Comparison of ENCODE assay signal across 18 mouse cellular contexts in the genomic region with DNA sequence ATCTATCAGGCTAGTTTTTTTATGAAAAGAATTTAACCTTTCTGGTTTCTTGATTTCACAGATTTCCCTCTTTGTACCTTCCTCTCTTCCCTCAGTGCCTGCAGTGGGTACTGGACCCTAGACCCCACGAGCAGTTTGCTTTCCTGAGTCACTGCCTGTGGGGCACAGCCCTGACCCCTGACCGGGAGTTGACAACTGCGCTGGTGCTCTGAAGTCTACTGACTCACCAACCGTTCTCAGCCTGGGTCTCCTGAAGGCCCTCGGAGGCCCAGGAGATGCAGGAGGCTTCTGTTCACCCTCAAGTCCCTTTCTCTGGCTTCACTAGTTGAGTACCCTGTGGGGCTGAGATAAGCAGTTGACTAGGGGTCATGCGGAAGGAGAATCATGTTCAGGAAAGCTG. TPM values are rescaled to one million over a fixed set of nuclear protein-coding genes. Genes with fewer than 3 reads are reported as not detected.
DNase-seq lines count a peak whose midpoint lies in the region; ATAC-seq and TF ChIP-seq lines count a peak whose summit lies in the region.
"Had no signal": no experiment of that assay in that cellular context is flagged by ENCODE, and none has a peak within 500 bp of the region (broad histone marks: within the 10 kb centered on the region; RNA-seq: fewer than 3 reads in every experiment).

No protein-coding gene starts in this region.

- peak; percentile 37 for ATAC-seq in G1E (ENCODE audit: extremely low read depth, insufficient number of reproducible peaks, low FRiP score, poor library complexity, severe bottlenecking)
- ATAC-seq in liver, embryonic 16.5 days (ENCODE audit: low read depth), result no peak
- no peak for ATAC-seq in forebrain, embryonic 13.5 days
- ATAC-seq: forebrain, embryonic 16.5 days; intestine, embryonic 15.5 days had no signal

- peak overlapping the region; percentile 54; the same call in 1 of the 2 replicates for H3K4me3 ChIP-seq in G1E (ENCODE audit: low read depth, low read length)
- no peak overlapping the region for H3K4me3 ChIP-seq in MEL (ENCODE audit: control insufficient read depth in 1 of 2, insufficient read depth in 1 of 2, low read depth in 2 of 2, low read length in 2 of 2)
- H3K4me3 ChIP-seq in liver, embryonic 16.5 days (ENCODE audit: low read depth, low read length), result no peak overlapping the region
- H3K4me3 ChIP-seq in forebrain, embryonic 13.5 days, result no peak overlapping the region
- H3K4me3 ChIP-seq: embryonic facial prominence, embryonic 12.5 days; heart, embryonic 10.5 days; hindbrain, embryonic 13.5 days; intestine, embryonic 15.5 days had no signal

- no peak overlapping the region for H3K9ac ChIP-seq in MEL (ENCODE audit: control insufficient read depth, low read depth, low read length, poor library complexity, severe bottlenecking)
- H3K9ac ChIP-seq in liver, embryonic 16.5 days (ENCODE audit: low read depth, low read length), result no peak overlapping the region
- no peak overlapping the region for H3K9ac ChIP-seq in forebrain, embryonic 13.5 days
- H3K9ac ChIP-seq: embryonic facial prominence, embryonic 12.5 days; hindbrain, embryonic 13.5 days; intestine, embryonic 15.5 days had no signal

- H3K4me1 ChIP-seq in G1E (ENCODE audit: insufficient read depth, low read depth, low read length) (peaks cover 74% of the 10 kb centered on the region), MEL (ENCODE audit: control insufficient read depth in 1 of 2, insufficient read depth in 2 of 2, low read length in 2 of 2) (peaks cover 23 to 32% of the 10 kb centered on the region in 2 experiments)
- peaks cover 42% of the 10 kb centered on the region for H3K4me1 ChIP-seq in liver, embryonic 16.5 days (ENCODE audit: control insufficient read depth, low read depth, low read length)
- no peaks in the 10 kb centered on the region for H3K4me1 ChIP-seq in forebrain, embryonic 13.5 days
- H3K4me1 ChIP-seq: embryonic facial prominence, embryonic 12.5 days; heart, embryonic 10.5 days; hindbrain, embryonic 13.5 days; intestine, embryonic 15.5 days had no signal

- no peaks in the 10 kb centered on the region for H3K9me3 ChIP-seq in G1E (replicated peaks)
- no peaks in the 10 kb centered on the region for H3K9me3 ChIP-seq in MEL (replicated peaks; ENCODE audit: insufficient read depth, low read length)
- H3K9me3 ChIP-seq in liver, embryonic 16.5 days (replicated peaks; ENCODE audit: control insufficient read depth, low read length), result no peaks in the 10 kb centered on the region
- no peaks in the 10 kb centered on the region for H3K9me3 ChIP-seq in forebrain, embryonic 13.5 days (replicated peaks)
- H3K9me3 ChIP-seq: embryonic facial prominence, embryonic 12.5 days; heart, embryonic 10.5 days; hindbrain, embryonic 13.5 days; intestine, embryonic 15.5 days had no signal

- TF ChIP-seq EP300 in MEL (IDR thresholded peaks at IDR 0.05; ENCODE audit: low read depth in 1 of 2, low read length in 2 of 2), result 0 out of 4 replicates have a peak, but pooled peaks of 1 of the 2 experiments have one; percentile 10

- peaks cover 88% of the 10 kb centered on the region for H3K36me3 ChIP-seq in G1E (replicated peaks)
- peaks cover 32 to 44% of the 10 kb centered on the region in 2 experiments for H3K36me3 ChIP-seq in MEL (ENCODE audit: control insufficient read depth in 1 of 2, insufficient read depth in 2 of 2, low read length in 2 of 2)
- peaks cover 54% of the 10 kb centered on the region for H3K36me3 ChIP-seq in liver, embryonic 16.5 days (ENCODE audit: control insufficient read depth, insufficient read depth)
- H3K36me3 ChIP-seq in forebrain, embryonic 13.5 days (ENCODE audit: poor library complexity, severe bottlenecking), result peaks cover 97% of the 10 kb centered on the region

- no peak overlapping the region for H3K27ac ChIP-seq in MEL (ENCODE audit: control insufficient read depth, low read depth, low read length)
- peak overlapping the region; percentile 89 for H3K27ac ChIP-seq in liver, embryonic 16.5 days (ENCODE audit: low read length)
- no peak overlapping the region for H3K27ac ChIP-seq in forebrain, embryonic 13.5 days
- H3K27ac ChIP-seq: embryonic facial prominence, embryonic 12.5 days; heart, embryonic 10.5 days; hindbrain, embryonic 13.5 days; intestine, embryonic 15.5 days had no signal

- TF ChIP-seq CTCF in G1E (IDR thresholded peaks at IDR 0.05; ENCODE audit: low read depth, low read length) (no peak), MEL (IDR thresholded peaks at IDR 0.05 in 2 of 3, conservative IDR thresholded peaks at IDR 0.05 in 1 of 3; ENCODE audit: control insufficient read depth in 1 of 3, insufficient read depth in 1 of 3, low read depth in 2 of 3, low read length in 3 of 3, poor library complexity in 1 of 3, severe bottlenecking in 1 of 3) (no peak)

- H3K27me3 ChIP-seq in G1E (ENCODE audit: insufficient read depth, low read length), result no peaks in the 10 kb centered on the region
- no peaks in the 10 kb centered on the region for H3K27me3 ChIP-seq in MEL (ENCODE audit: control insufficient read depth in 1 of 2, insufficient read depth in 2 of 2, low read length in 2 of 2)
- no peaks in the 10 kb centered on the region for H3K27me3 ChIP-seq in liver, embryonic 16.5 days (ENCODE audit: control insufficient read depth, insufficient read depth, low read depth, low read length)
- H3K27me3 ChIP-seq in forebrain, embryonic 13.5 days, result no peaks in the 10 kb centered on the region
- H3K27me3 ChIP-seq: embryonic facial prominence, embryonic 12.5 days; hindbrain, embryonic 13.5 days; intestine, embryonic 15.5 days had no signal

- no peak for TF ChIP-seq POLR2A in MEL (IDR thresholded peaks at IDR 0.05; ENCODE audit: control insufficient read depth in 1 of 2, insufficient read depth in 1 of 2, low read depth in 1 of 2, low read length in 2 of 2, poor library complexity in 1 of 2)

- no peak overlapping the region for H3K4me2 ChIP-seq in liver, embryonic 16.5 days (ENCODE audit: low read depth, low read length)
- no peak overlapping the region for H3K4me2 ChIP-seq in forebrain, embryonic 13.5 days
- H3K4me2 ChIP-seq: embryonic facial prominence, embryonic 12.5 days; hindbrain, embryonic 13.5 days; intestine, embryonic 15.5 days had no signal

- no peaks in the 10 kb centered on the region for H3K79me2 ChIP-seq in MEL (ENCODE audit: control insufficient read depth, insufficient read depth, low read length, poor library complexity)

- TF ChIP-seq RAD21 in MEL (IDR thresholded peaks at IDR 0.05; ENCODE audit: low read depth, low read length), result no peak

- peak; percentile 41 to 48 for DNase-seq in adrenal gland, postnatal 36 days
- DNase-seq in adrenal gland, adult 8-10 months, result no peak
- DNase-seq in G1E (ENCODE audit: low spot score), result peak; percentile 39
- no peak for DNase-seq in MEL (ENCODE audit: low read depth, low spot score)
- DNase-seq in lung, postnatal 10 days, result no peak
- DNase-seq: cerebellum, adult 11-12 months; cerebellum, adult 9-10 months; cerebellum, postnatal 25 days; gastrocnemius, postnatal 10 days; heart, adult 18-20 months; heart, postnatal 10 days had no signal

- 38% methylated on average over 6 of the region's 6 CpGs for WGBS in liver, embryonic 16.5 days (ENCODE audit: insufficient replicate concordance)
- 95% methylated on average over 6 of the region's 6 CpGs for WGBS in forebrain, embryonic 13.5 days

RNA-seq across cellular contexts. Expression of a gene that starts 10.5 kb away (rescaled TPM):
- total RNA-seq in adrenal gland, postnatal 36 days (2021), result 10 to 100 TPM; 27.2 to 36.0 TPM
- 10 to 100 TPM; 26.3 to 38.6 (median 33.1) TPM for total RNA-seq in adrenal gland, adult 8-10 months (2022)
- total RNA-seq in G1E (2014; fragmentation: Nextera tagmentation) (14.6 and 20.3 TPM in 2 replicates), G1E (2017) (20.4 and 21.4 TPM in 2 replicates), MEL (2012; rRNA removed) (33.3 and 35.0 TPM in 2 replicates)
- polyA plus RNA-seq in G1E (2012) (18.6 and 19.2 TPM in 2 replicates), MEL (2012; ENCODE audit: insufficient read depth in 1 of 2, insufficient read length in 2 of 2, low read depth in 1 of 2, low replicate concordance in 2 of 2, missing spikeins in 1 of 2) (10 to 100 TPM in 1 of 2 experiments, not detected in 1; 33.1 TPM)
- polyA plus RNA-seq in liver, embryonic 16.5 days (2015; fragmentation: Nextera tagmentation; extraction: Ambion mirVana), result 5.6 and 6.4 TPM in 2 replicates
- 8.9 and 9.6 TPM in 2 replicates for polyA plus RNA-seq in forebrain, embryonic 13.5 days (2015; fragmentation: Nextera tagmentation; extraction: Ambion mirVana)

RNA-seq across cellular contexts. Expression of a gene that starts 18.7 kb away (rescaled TPM):
- total RNA-seq in adrenal gland, postnatal 36 days (2021), result 10 to 100 TPM; 53.7 to 58.7 TPM
- 10 to 100 TPM; 57.3 to 79.3 (median 70.3) TPM for total RNA-seq in adrenal gland, adult 8-10 months (2022)
- total RNA-seq in G1E (2014; fragmentation: Nextera tagmentation) (70.7 and 84.6 TPM in 2 replicates), G1E (2017) (70.0 and 74.3 TPM in 2 replicates), MEL (2012; rRNA removed) (77.4 and 86.9 TPM in 2 replicates)
- polyA plus RNA-seq in G1E (2012) (40.4 and 59.3 TPM in 2 replicates), MEL (2012; ENCODE audit: insufficient read depth in 1 of 2, insufficient read length in 2 of 2, low read depth in 1 of 2, low replicate concordance in 2 of 2, missing spikeins in 1 of 2) (10 to 100 TPM; 65.5 to 88.2 TPM)
- 25.1 and 27.5 TPM in 2 replicates for polyA plus RNA-seq in liver, embryonic 16.5 days (2015; fragmentation: Nextera tagmentation; extraction: Ambion mirVana)
- 82.1 and 99.4 TPM in 2 replicates for polyA plus RNA-seq in forebrain, embryonic 13.5 days (2015; fragmentation: Nextera tagmentation; extraction: Ambion mirVana)

RNA-seq across cellular contexts. Expression of a gene that starts 29.1 kb away (rescaled TPM):
- total RNA-seq in adrenal gland, postnatal 36 days (2021), result 10 to 100 TPM; 40.5 to 40.8 TPM
- total RNA-seq in adrenal gland, adult 8-10 months (2022), result 10 to 100 TPM; 41.7 to 58.2 (median 47.2) TPM
- total RNA-seq in G1E (2014; fragmentation: Nextera tagmentation) (21.1 and 30.0 TPM in 2 replicates), G1E (2017) (29.5 and 31.9 TPM in 2 replicates), MEL (2012; rRNA removed) (10.5 and 14.6 TPM in 2 replicates)
- polyA plus RNA-seq in G1E (2012) (4.5 and 4.9 TPM in 2 replicates), MEL (2012; ENCODE audit: insufficient read depth in 1 of 2, insufficient read length in 2 of 2, low read depth in 1 of 2, low replicate concordance in 2 of 2, missing spikeins in 1 of 2) (10 to 100 TPM in 1 of 2 experiments, not detected in 1; 14.3 TPM)
- 2.4 and 3.6 TPM in 2 replicates for polyA plus RNA-seq in liver, embryonic 16.5 days (2015; fragmentation: Nextera tagmentation; extraction: Ambion mirVana)
- polyA plus RNA-seq in forebrain, embryonic 13.5 days (2015; fragmentation: Nextera tagmentation; extraction: Ambion mirVana), result 9.5 and 11.9 TPM in 2 replicates

RNA-seq across cellular contexts. Expression of a gene that starts 47.4 kb away (rescaled TPM):
- total RNA-seq in adrenal gland, postnatal 36 days (2021), result under 1 TPM in 1 of 2 experiments, not detected in 1; 0.13 TPM
- total RNA-seq in adrenal gland, adult 8-10 months (2022), result under 1 TPM; 0.31 to 0.67 (median 0.40) TPM
- total RNA-seq in G1E (2014; fragmentation: Nextera tagmentation) (not detected in 2 replicates), G1E (2017) (not detected in 2 replicates), MEL (2012; rRNA removed) (0.04 TPM in 1 of 2 replicates, not detected in the other)
- polyA plus RNA-seq in G1E (2012) (not detected in 2 replicates), MEL (2012; ENCODE audit: insufficient read depth in 1 of 2, insufficient read length in 2 of 2, low read depth in 1 of 2, low replicate concordance in 2 of 2, missing spikeins in 1 of 2) (under 1 TPM in 1 of 2 experiments, not detected in 1; 0.07 TPM)
- 0.05 and 0.08 TPM in 2 replicates for polyA plus RNA-seq in liver, embryonic 16.5 days (2015; fragmentation: Nextera tagmentation; extraction: Ambion mirVana)
- 0.40 and 0.54 TPM in 2 replicates for polyA plus RNA-seq in forebrain, embryonic 13.5 days (2015; fragmentation: Nextera tagmentation; extraction: Ambion mirVana)
- total RNA-seq: gastrocnemius, postnatal 10 days had no signal

Comparison
In these comparisons a context has a peak if more than half of its experiments do, and no peak if none do; other contexts are left out.
1. DNase-seq: peak in adrenal gland, postnatal 36 days (2 of 2) and G1E (single experiment); none in adrenal gland, adult 8-10 months (single experiment), MEL (single experiment) and lung, postnatal 10 days (single experiment).